Mouse (Mus musculus) embryo, embryonic 11 days (tissue): Measurements from ENCODE around the gene Snap25.

Source experiments
- DNase-seq: peaks from one replicate; pipeline ENCODE4 v3.0.0-alpha.2; 2015

The Snap25 gene

GRCm38 (mm10) chr2:136811331-136811730 is 98.1 kb downstream of the Snap25 start:
- no peak for DNase-seq

- DNase-seq: no peak
Measured at GRCm38 (mm10) chr2:136816717-136817400, 103.6 kb downstream of the Snap25 start.

GRCm38 (mm10) chr2:136823751-136824716 is 110.8 kb downstream of the Snap25 start:
- DNase-seq: no peak

- no peak for DNase-seq
Measured at GRCm38 (mm10) chr2:136827612-136828011, 114.4 kb downstream of the Snap25 start.
